Mouse (Mus musculus) ES-Bruce4 (cell line): ENCODE results near the gene Jhy.

ENCODE experiments used
- CTCF ChIP-seq: IDR thresholded peaks from one replicate; pipeline ENCODE4 v1.8.1; 2011; ENCODE audit warnings: low read depth, low read length
- EP300 ChIP-seq: IDR thresholded peaks from 2 replicates; pipeline ENCODE4 v1.6.1; 2011; ENCODE audit warnings: low read depth, low read length; ENCODE audit not compliant: insufficient read depth
- POLR2A ChIP-seq: IDR thresholded peaks from one replicate; pipeline ENCODE4 v1.8.1; 2011; ENCODE audit warnings: low read length; ENCODE audit not compliant: insufficient read depth

- no peak for TF ChIP-seq CTCF
- TF ChIP-seq POLR2A = no peak
- TF ChIP-seq EP300 = no peak
Observed at GRCm38 (mm10) chr9:40997116-40997779, 33.3 kb upstream of the Jhy start.
